Mouse (Mus musculus): ENCODE measurements around the gene Znrf3. TPM values are rescaled to one million over a fixed set of nuclear protein-coding genes. Genes with fewer than 3 reads are reported as not detected.

The Znrf3 gene
- polyA plus RNA-seq, 2 experiments from 2014 or later: 12.0 to 18.3 TPM

- no peak for ATAC-seq
Measured at GRCm38 (mm10) chr11:5437646-5438045, 7.0 kb downstream of the Znrf3 start.

- no peak for ATAC-seq
Measured at GRCm38 (mm10) chr11:5436988-5437387, 7.7 kb downstream of the Znrf3 start.

- peak; percentile 50 for ATAC-seq
Measured at GRCm38 (mm10) chr11:5435493-5435892, 9.2 kb downstream of the Znrf3 start.

DNA sequence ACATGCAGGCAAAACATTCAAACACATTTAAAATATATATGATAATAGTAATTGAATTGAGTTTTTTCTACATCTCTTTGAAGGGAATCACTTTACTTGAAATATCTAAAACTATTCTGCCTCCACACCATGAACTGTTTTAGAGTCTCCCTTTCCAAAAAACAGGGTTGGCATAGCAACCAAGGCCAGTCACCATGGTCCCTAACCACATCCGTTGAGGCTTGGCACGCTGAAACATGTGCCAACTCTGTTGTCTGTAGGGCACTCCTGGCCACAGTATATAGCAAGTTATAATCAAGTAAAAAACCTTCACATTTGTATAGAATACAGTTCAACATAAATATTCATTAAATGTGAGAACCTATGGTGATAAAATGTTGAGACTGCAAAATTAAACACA, 12.3 kb downstream of the Znrf3 start:
- peak; percentile 85 for ATAC-seq

- ATAC-seq: no peak
Measured at GRCm38 (mm10) chr11:5430863-5431262, 13.8 kb downstream of the Znrf3 start.

DNA sequence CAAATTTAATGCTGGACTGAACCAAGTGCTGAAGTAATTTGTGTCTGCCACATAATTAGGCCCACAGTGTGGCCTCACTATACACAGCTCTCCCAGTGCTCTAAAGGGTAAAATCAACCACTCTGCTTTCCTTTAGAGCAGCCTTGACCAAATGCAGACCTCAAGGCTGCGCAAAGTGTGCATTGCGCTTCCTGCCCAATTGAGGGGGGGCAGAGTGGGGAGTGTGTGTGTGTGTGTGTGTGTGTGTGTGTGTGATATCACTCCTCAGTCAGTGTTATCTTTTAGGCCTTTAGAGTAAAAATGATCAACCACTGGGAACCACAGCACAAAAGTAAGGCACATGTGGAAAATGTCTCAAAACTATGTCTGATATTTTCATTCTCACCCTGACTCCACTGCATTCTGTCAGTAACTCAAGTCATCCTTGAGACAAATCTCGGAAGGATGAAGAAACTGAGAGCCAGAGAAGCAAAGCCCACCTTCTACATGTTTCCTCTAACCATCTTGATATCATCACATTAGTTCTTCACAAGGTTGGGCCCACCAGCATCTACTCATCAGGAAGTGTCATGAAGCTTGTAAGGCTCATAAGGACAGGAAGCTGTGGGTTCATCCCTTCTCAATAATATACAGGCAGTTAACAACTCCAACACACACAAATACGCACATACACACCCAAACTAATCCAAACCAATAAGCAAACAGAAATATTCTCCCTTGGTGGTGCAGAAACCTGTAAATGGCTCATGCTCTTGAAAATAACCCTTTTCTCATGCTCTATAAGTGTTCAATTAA, 15.1 kb downstream of the Znrf3 start:
- ATAC-seq: peak; percentile 67

DNA sequence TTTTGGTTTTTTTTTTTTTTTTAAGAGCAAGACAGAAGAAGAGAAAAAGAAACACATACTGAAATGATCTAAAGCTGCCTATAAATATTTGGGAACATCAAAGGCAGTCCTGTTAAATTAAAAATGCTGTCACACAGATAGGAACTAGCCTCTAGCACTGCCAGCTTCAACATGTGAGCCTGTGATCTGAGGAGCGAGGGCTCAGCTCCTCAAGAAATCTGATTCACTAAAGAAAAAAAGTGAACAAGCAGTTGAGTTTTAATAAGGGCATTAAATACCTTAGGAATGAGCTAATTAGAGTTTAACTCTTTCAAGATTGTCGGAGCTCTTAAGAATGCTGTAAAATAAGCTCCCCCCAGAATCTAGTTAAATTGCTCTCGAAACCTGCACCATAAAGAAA, 17.4 kb downstream of the Znrf3 start:
- no peak for ATAC-seq

GRCm38 (mm10) chr11:5426317-5426716, 18.3 kb downstream of the Znrf3 start:
- ATAC-seq: no peak

DNA sequence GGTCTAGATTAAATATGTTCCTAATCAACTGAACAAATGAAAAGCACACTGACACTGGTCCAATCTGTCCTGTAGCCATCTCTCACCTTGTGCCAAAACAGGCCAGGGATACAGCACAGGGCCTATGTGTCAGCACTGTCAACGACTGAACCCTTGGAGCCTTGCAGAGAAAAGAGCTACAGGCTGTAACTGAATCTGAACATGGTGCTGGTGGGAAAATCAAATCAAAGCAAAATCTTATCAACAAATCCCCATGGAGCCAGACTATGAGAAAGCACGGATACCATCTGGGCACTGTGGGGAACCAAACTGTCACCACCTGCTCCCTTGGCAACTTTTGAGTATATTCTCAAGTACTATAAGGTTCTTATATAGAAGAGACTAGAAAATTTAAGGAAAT, 19.5 kb downstream of the Znrf3 start:
- no peak for ATAC-seq

- ATAC-seq: no peak
Measured at GRCm38 (mm10) chr11:5424185-5424584, 20.5 kb downstream of the Znrf3 start.

GRCm38 (mm10) chr11:5423000-5423399, 21.6 kb downstream of the Znrf3 start:
- no peak for ATAC-seq

DNA sequence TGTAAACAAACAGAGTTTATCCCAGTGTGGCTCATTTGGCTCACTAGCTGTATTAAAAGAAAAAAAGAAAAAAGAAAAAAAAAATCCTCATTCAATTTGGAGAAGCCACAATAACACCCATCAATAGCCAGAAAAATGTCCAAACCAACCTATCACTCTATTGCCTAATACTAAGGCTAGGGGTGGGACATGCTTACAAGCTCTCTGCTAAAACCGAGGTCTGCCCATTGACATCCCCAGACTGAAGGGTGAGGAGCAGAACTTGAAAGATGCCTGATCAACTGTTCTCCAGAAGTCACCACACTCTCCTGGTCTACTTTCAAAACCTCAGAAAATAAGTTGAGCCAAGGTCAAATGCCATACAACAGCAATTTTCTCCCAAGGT, 22.4 kb downstream of the Znrf3 start:
- no peak for ATAC-seq

- ATAC-seq: no peak
Measured at GRCm38 (mm10) chr11:5421506-5422251, 23.0 kb downstream of the Znrf3 start.

DNA sequence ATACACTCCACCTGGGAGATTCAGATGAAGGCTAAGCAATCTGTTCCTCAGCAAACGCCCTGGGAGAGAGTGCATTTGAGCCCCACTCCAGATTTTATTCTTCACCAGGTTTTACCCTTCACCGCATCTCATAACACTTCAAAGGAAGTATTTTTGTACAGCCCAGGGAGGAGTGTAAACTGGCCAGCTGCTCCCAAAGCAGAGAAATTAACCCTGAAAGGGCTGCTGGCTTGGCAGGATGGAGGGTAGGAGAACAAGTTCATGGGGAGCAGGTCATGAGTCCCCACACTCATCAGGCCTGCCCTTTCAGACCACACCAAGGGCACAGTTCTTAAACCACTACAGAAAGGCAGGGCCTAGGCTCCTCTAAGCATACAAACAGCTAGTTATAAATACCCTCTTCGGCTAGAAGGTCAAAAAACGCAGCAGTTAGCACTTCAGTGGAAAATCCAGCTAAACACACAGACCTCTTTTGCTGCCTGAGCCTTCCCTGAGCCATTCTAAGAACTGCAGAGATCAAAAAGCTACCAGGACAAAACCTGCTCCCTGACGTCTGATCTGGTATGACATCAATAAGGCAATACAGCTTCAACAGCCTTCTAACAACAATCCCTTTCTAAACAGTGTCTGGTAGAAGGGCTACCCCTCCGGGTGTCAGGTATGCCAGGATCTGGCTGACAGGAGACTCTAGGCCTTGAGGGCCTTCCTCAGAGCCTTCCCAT, 28.9 kb downstream of the Znrf3 start:
- peak; percentile 12 for ATAC-seq

DNA sequence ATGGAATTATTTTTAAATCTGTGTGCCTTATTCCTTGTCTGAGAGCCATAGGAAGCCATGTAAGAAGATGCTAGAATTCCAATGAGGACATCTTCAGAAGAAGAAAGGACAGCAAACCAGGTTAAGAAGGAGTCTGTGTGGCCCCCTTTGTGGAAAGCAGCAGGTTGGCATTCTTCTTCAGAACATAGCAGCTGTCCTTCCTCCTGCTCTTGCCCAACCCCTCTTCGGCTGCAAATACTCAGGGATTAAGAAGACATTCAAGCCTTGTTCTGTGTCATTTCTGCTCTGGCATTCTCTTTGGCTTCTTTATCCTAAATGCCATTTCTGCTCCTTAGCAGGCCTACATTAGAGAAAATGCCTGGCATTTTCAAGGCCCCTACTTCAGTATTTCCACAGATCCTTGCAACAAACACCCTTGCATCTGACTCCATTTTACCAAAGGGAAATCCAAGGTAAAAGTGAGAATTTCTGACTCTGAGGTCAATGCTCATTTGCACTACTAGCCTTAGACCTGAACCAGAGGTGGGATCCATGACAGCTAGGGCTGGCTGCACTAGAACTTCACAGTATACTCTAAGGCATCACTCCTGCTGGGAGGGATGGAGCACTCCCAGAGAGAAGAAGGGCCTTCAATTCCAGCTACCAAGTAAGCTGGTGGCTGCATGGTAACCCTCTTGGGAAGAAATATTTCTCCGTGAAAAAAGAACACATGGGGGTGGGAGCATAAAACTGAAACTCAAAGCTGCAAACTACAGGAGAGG, 29.6 kb downstream of the Znrf3 start:
- no peak for ATAC-seq

- ATAC-seq: no peak
Measured at GRCm38 (mm10) chr11:5412644-5413190, 31.9 kb downstream of the Znrf3 start.

DNA sequence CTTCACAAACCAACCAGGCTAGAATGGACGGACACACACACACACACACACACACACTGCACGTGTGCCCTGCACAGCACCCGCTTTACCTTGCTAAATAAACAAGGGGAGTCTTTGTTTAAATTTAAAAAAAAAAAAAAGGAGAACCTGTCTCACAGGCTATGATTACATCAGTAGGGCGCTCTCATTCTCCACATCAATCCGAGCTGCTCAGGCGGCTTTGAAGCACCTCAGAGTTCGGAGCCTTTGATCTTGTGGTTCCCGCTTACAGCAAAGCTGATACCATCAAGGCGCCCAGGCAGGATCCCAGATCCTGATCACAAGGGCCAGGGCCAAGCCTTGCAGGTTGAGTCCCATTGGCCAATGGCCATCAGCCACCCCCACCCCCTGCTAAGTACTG, 33.1 kb downstream of the Znrf3 start:
- peak; percentile 84 for ATAC-seq

GRCm38 (mm10) chr11:5404180-5404579, 40.5 kb downstream of the Znrf3 start:
- ATAC-seq: no peak

DNA sequence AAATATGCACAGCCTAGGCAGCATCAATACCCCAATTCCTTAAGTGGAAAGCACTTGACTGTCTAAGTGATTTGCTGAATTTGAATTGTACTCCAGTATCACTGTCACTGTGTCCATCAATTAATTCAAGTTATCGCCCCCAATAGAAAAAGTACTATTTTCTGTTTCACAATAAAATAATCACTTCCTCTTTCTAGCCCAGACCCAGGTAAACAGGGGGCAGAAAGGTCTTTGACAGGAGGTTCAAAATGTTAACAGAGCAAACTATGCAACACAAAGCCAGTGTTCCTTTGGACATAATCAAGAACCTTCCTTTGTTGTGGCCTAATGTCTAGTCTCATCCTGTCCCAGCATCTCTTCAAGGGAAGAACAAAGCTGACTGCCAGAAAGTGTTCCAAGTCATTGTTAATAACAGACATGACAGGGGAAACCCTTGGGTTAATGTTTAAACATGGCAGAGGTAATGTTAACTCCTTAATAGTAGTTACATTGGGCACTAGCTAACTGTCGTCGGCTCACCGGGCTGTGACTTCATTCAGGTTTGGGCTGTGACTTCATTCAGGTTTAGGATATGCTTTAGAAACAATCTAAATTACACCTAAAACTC, 42.4 kb downstream of the Znrf3 start:
- no peak for ATAC-seq

DNA sequence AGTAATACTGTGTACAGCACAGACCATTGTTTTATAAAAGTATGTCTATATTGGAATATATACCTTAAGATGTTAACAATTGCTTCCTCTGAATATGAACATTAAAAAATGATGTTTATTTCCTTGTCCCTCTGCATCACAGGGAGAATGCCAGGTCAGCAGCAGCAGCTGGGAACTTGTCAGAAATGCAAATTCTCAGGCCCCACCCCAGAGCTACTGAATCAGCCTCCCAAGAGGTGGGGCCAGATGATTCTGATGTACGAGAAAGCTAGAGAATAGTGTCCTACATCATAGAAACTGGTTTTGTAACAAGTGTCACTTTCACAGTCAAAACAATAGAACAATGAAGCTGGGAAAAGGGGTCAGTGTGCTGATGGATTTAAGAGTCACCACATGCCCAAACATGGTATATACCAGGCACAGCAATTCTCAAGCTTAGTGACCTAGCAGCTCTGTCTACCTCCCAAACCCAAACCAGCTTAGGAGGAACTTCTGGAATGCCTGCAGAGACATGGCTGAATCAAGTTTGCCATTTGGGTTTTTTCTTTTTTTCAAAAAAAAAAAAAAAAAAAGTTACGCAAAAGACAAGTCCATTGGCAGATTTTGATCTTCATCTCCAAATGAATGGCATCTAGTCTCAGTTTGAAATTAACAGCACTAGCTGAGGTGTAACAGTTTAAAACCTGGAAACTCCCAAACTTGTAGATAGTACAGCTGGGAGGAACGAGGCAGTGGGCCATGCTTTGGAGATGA, 46.2 kb downstream of the Znrf3 start:
- ATAC-seq: no peak
